Mouse (Mus musculus) macrophage (primary cell): Measurements from ENCODE around the gene Cd5. TPM values are rescaled to one million over a fixed set of nuclear protein-coding genes. Genes with fewer than 3 reads are reported as not detected.

Experiments
- H3K27ac ChIP-seq: fragments of 350-480 bp; formaldehyde crosslinking; 2 replicates; pipeline ENCODE4 v1.9.0; 2021
- H3K36me3 ChIP-seq: fragments of 350-480 bp; formaldehyde crosslinking; 2 replicates; pipeline ENCODE4 v1.9.0; 2021; ENCODE audit errors: inconsistent target
- H3K4me3 ChIP-seq: fragments of 350-480 bp; formaldehyde crosslinking; 2 replicates; pipeline ENCODE4 v1.9.0; 2021; ENCODE audit errors: inconsistent target
- H3K79me2 ChIP-seq: fragments of 350-480 bp; formaldehyde crosslinking; 2 replicates; pipeline ENCODE4 v1.9.0; 2021; ENCODE audit errors: inconsistent target
- WGBS: methylation state at CpG from one replicate; pipeline ENCODE4 v1.1.7; 2026; ENCODE audit warnings: inconsistent platforms; ENCODE audit not compliant: missing documents; 5-methylcytosine and 5-hydroxymethylcytosine counted together
- polyA plus RNA-seq: library from polyadenylated mRNA; stranded (reverse); fragments of 250-400 nt; gene quantifications from 3 replicates; pipeline ENCODE4 v1.2.4, GENCODE M21; 2018; ENCODE audit warnings: inconsistent platforms

Gene Cd5
- polyA plus RNA-seq, 1 experiment from 2014 or later, result 0.42 TPM

- no peak overlapping the region for H3K4me3 ChIP-seq
- H3K36me3 ChIP-seq, result no peaks in the 10 kb centered on the region
- no peak overlapping the region for H3K27ac ChIP-seq
- H3K79me2 ChIP-seq, result peaks cover 65% of the 10 kb centered on the region
- 95% methylated on average over 4 of the region's 4 CpGs for WGBS
Observed at GRCm38 (mm10) chr19:10691121-10691520, 47.7 kb downstream of the Cd5 start.

- Histone ChIP-seq H3K79me2 (peaks cover 57% of the 10 kb centered on the region), H3K27ac (peak overlapping the region; percentile 67), H3K36me3 (no peaks in the 10 kb centered on the region), H3K4me3 (no peak overlapping the region; the same call in 1 of the 2 replicates)
- 63% methylated on average over 2 of the region's 3 CpGs for WGBS
Observed at GRCm38 (mm10) chr19:10690336-10690735, 48.5 kb downstream of the Cd5 start.

- Histone ChIP-seq H3K36me3 (no peaks in the 10 kb centered on the region), H3K27ac (peak overlapping the region; percentile 67), H3K79me2 (peaks cover 50% of the 10 kb centered on the region), H3K4me3 (peak overlapping the region; percentile 64)
- WGBS, result 57% methylated on average over 5 of the region's 5 CpGs
Observed at GRCm38 (mm10) chr19:10689470-10690166, 49.2 kb downstream of the Cd5 start.

GRCm38 (mm10) chr19:10688537-10689352, 50.1 kb downstream of the Cd5 start, which contains the start of gene Vps37c:
Vps37c (plus strand) TSS chr19:10688735.
- H3K36me3 ChIP-seq, result no peaks in the 10 kb centered on the region
- peaks cover 46% of the 10 kb centered on the region for H3K79me2 ChIP-seq
- under 1% methylated on average over 74 of the region's 74 CpGs for WGBS
- peak within 1 kb of the TSS; percentile 67 for H3K27ac ChIP-seq
- peak within 1 kb of the TSS; percentile 64 for H3K4me3 ChIP-seq

GRCm38 (mm10) chr19:10685727-10686126, 53.1 kb downstream of the Cd5 start:
- Histone ChIP-seq H3K27ac (no peak overlapping the region), H3K79me2 (peaks cover 18% of the 10 kb centered on the region), H3K36me3 (no peaks in the 10 kb centered on the region), H3K4me3 (no peak overlapping the region)
- 95% methylated on average over 2 of the region's 2 CpGs for WGBS

- H3K27ac ChIP-seq, result no peak overlapping the region
- no peaks in the 10 kb centered on the region for H3K36me3 ChIP-seq
- H3K79me2 ChIP-seq, result peaks cover 12% of the 10 kb centered on the region
- WGBS, result 87% methylated on average over 9 of the region's 9 CpGs
- no peak overlapping the region for H3K4me3 ChIP-seq
Observed at GRCm38 (mm10) chr19:10685081-10685480, 53.7 kb downstream of the Cd5 start.

- H3K79me2 ChIP-seq, result no peaks in the 10 kb centered on the region
- no peak overlapping the region for H3K27ac ChIP-seq
- no peak overlapping the region for H3K4me3 ChIP-seq
- H3K36me3 ChIP-seq, result no peaks in the 10 kb centered on the region
- whole genome bisulfite sequencing, result 51% methylated on average over 4 of the region's 4 CpGs
Observed at GRCm38 (mm10) chr19:10681571-10681970, 57.2 kb downstream of the Cd5 start.

GRCm38 (mm10) chr19:10678772-10679067, 60.1 kb downstream of the Cd5 start:
- no peaks in the 10 kb centered on the region for H3K79me2 ChIP-seq
- no peaks in the 10 kb centered on the region for H3K36me3 ChIP-seq
- no peak overlapping the region for H3K4me3 ChIP-seq
- no peak overlapping the region for H3K27ac ChIP-seq
- WGBS, result 100% methylated on average over 1 of the region's 1 CpGs

- no peak within 1 kb of the TSS for H3K4me3 ChIP-seq
- 34% methylated on average over 6 of the region's 6 CpGs for WGBS
- no peaks in the 10 kb centered on the region for H3K79me2 ChIP-seq
- H3K27ac ChIP-seq, result no peak within 1 kb of the TSS
- H3K36me3 ChIP-seq, result no peaks in the 10 kb centered on the region
Observed at GRCm38 (mm10) chr19:10677915-10678771, 60.7 kb downstream of the Cd5 start, which contains the start of gene Pga5. Pga5 (minus strand) TSS chr19:10678071.

- no peak overlapping the region for H3K4me3 ChIP-seq
- no peak overlapping the region for H3K27ac ChIP-seq
- WGBS, result 87% methylated on average over 16 of the region's 16 CpGs
- no peaks in the 10 kb centered on the region for H3K79me2 ChIP-seq
- no peaks in the 10 kb centered on the region for H3K36me3 ChIP-seq
Observed at GRCm38 (mm10) chr19:10676656-10677055, 62.1 kb downstream of the Cd5 start.

- no peak overlapping the region for H3K27ac ChIP-seq
- 80% methylated on average over 1 of the region's 1 CpGs for WGBS
- H3K36me3 ChIP-seq, result no peaks in the 10 kb centered on the region
- H3K79me2 ChIP-seq, result no peaks in the 10 kb centered on the region
- no peak overlapping the region for H3K4me3 ChIP-seq
Observed at GRCm38 (mm10) chr19:10673275-10673674, 65.5 kb downstream of the Cd5 start.

- WGBS, result 89% methylated on average over 9 of the region's 9 CpGs
- Histone ChIP-seq H3K4me3 (no peak overlapping the region), H3K27ac (no peak overlapping the region), H3K79me2 (no peaks in the 10 kb centered on the region), H3K36me3 (no peaks in the 10 kb centered on the region)
Observed at GRCm38 (mm10) chr19:10671854-10672417, 66.9 kb downstream of the Cd5 start.

GRCm38 (mm10) chr19:10671319-10671718, 67.5 kb downstream of the Cd5 start:
- Histone ChIP-seq H3K4me3 (no peak overlapping the region), H3K79me2 (no peaks in the 10 kb centered on the region), H3K27ac (no peak overlapping the region), H3K36me3 (no peaks in the 10 kb centered on the region)
- WGBS, result 95% methylated on average over 3 of the region's 4 CpGs
